ENCODE assay signal across 8 mouse cellular contexts in the genomic region with DNA sequence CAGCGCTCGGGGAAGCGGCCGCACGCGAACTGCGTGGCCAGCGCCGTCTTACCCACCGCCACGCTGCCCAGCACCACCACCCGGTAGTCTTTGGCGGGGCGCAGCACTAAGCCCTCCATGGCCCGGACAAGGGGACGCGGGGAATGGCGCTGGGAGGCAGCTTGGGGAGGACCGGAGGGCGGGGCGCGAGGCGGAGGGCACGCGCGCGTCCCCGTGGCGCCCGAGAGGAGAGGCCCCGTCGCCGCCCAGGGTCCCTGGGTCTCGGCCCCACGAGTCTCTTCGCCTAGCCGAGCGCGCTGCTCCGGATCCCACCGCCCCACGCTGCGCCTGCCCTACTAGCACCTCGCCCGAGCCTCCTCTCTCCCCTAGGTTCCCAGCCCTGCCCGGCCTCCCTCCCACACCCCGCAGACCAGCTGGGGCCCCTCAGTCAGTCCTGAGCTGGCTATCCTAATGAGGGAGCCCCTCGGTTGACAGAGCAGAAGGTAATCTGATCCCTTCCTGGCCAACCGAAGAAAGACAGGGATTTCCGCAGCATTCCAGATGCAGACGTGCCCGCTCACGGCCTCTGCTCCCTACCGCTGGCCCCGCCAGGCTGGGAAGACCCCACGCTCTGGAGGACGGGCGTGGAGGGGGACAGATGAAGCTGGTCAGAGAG. TPM values are rescaled to one million over a fixed set of nuclear protein-coding genes. Genes with fewer than 3 reads are reported as not detected.
DNase-seq lines count a peak whose midpoint lies in the region; ATAC-seq and TF ChIP-seq lines count a peak whose summit lies in the region.

A gene (minus strand): TSS at position 172 of the 655 bp plus-strand sequence.

- no peaks in the 10 kb centered on the region for H3K9me3 ChIP-seq in kidney, postnatal 0 days (replicated peaks; ENCODE audit: low read length)
- no peaks in the 10 kb centered on the region for H3K9me3 ChIP-seq in midbrain, embryonic 15.5 days

- no peaks in the 10 kb centered on the region for H3K27me3 ChIP-seq in kidney, postnatal 0 days (ENCODE audit: insufficient read depth, low read length)
- peaks cover 43% of the 10 kb centered on the region for H3K27me3 ChIP-seq in midbrain, embryonic 15.5 days (replicated peaks)

- no peak for TF ChIP-seq CTCF in kidney, postnatal 0 days (IDR thresholded peaks at IDR 0.05; ENCODE audit: low read depth)

- H3K36me3 ChIP-seq in kidney, postnatal 0 days (ENCODE audit: insufficient read depth, low read length), result no peaks in the 10 kb centered on the region
- H3K36me3 ChIP-seq in midbrain, embryonic 15.5 days (replicated peaks), result no peaks in the 10 kb centered on the region

- H3K4me3 ChIP-seq in kidney, postnatal 0 days (replicated peaks; ENCODE audit: low read depth, low read length), result peak within 1 kb of the TSS; percentile 54
- H3K4me3 ChIP-seq in midbrain, embryonic 15.5 days, result peak within 1 kb of the TSS; percentile 35

- peak; percentile 89 for ATAC-seq in kidney, postnatal 0 days (replicated peaks; ENCODE audit: low FRiP score, low read depth)
- ATAC-seq in midbrain, embryonic 15.5 days (replicated peaks), result peak; percentile 42; the same call in 1 of the 2 replicates

- DNase-seq in kidney, adult 18-20 months, result peak; percentile 31
- DNase-seq in kidney, adult 8-10 months, result no peak
- DNase-seq in ZHBTc4 (ENCODE audit: low read depth, low spot score), result peak; percentile 52
- DNase-seq in forelimb bud, embryonic 11.5 days (ENCODE audit: low read depth, low spot score), result peak; percentile 73
- DNase-seq in kidney, postnatal 0 days (ENCODE audit: low spot score), result peak; percentile 92
- DNase-seq in spleen, adult 12 weeks (ENCODE audit: low spot score), result no peak
- DNase-seq in right cerebral cortex, postnatal 36 days (ENCODE audit: low spot score in 2 of 2), result no peak

- WGBS in kidney, postnatal 0 days, result under 1% methylated on average over 46 of the region's 58 CpGs
- under 1% methylated on average over 56 of the region's 58 CpGs for WGBS in midbrain, embryonic 15.5 days

- H3K9ac ChIP-seq in kidney, postnatal 0 days (ENCODE audit: low read depth, low read length), result peak within 1 kb of the TSS; percentile 74
- H3K9ac ChIP-seq in midbrain, embryonic 15.5 days, result 0 out of 2 replicates have a peak within 1 kb of the TSS, but pooled peaks have one; percentile 16

- H3K4me2 ChIP-seq in kidney, postnatal 0 days (ENCODE audit: low read length), result peak within 1 kb of the TSS; percentile 88
- peak within 1 kb of the TSS; percentile 52 for H3K4me2 ChIP-seq in midbrain, embryonic 15.5 days

- peaks cover 23% of the 10 kb centered on the region for H3K4me1 ChIP-seq in kidney, postnatal 0 days (replicated peaks; ENCODE audit: insufficient read depth, low read length)
- peaks cover 17% of the 10 kb centered on the region for H3K4me1 ChIP-seq in midbrain, embryonic 15.5 days

- H3K27ac ChIP-seq in kidney, postnatal 0 days, result peak within 1 kb of the TSS; percentile 88
- H3K27ac ChIP-seq in midbrain, embryonic 15.5 days, result no peak within 1 kb of the TSS

RNA-seq across cellular contexts. Expression of the gene that starts here (rescaled TPM):
- 97.1 and 109 TPM in 2 replicates for polyA plus RNA-seq in kidney, postnatal 0 days (2015; fragmentation: Nextera tagmentation; extraction: Ambion mirVana)
- polyA plus RNA-seq in midbrain, embryonic 15.5 days (2015; fragmentation: Nextera tagmentation; extraction: Ambion mirVana), result 1.6 and 1.8 TPM in 2 replicates

Comparison
In these comparisons a context has a peak if more than half of its experiments do, and no peak if none do; other contexts are left out.
1. RNA of the gene that starts here (polyA plus RNA-seq): 97.1 to 109 TPM in kidney, postnatal 0 days; 1.6 to 1.8 TPM in midbrain, embryonic 15.5 days; every median in the first group is over 10 times any median in the second.
2. DNase-seq: peak in kidney, adult 18-20 months (single experiment), ZHBTc4 (single experiment), forelimb bud, embryonic 11.5 days (single experiment) and kidney, postnatal 0 days (single experiment); none in kidney, adult 8-10 months (0 of 2), spleen, adult 12 weeks (single experiment) and right cerebral cortex, postnatal 36 days (0 of 2).